Mouse (Mus musculus): ENCODE results near the gene Snx19.

GRCm38 (mm10) chr9:30482116-30482515 is 55.2 kb downstream of the Snx19 start:
- TF ChIP-seq CTCF (IDR thresholded peaks at IDR 0.05; ENCODE audit: low read depth, low read length) (no peak), POLR2A (IDR thresholded peaks at IDR 0.05; ENCODE audit: insufficient read depth, low read length) (no peak), EP300 (IDR thresholded peaks at IDR 0.05; ENCODE audit: insufficient read depth, low read depth, low read length) (no peak)

Data from ES-Bruce4 (cell line).